Mouse (Mus musculus) heart, embryonic 11.5 days (tissue): Measurements from ENCODE around the gene Efr3b. TPM values are rescaled to one million over a fixed set of nuclear protein-coding genes. Genes with fewer than 3 reads are reported as not detected.

Experiments
- polyA plus RNA-seq: library from polyadenylated mRNA; unstranded; fragments of >200 nt; fragmentation: Nextera tagmentation; extraction: Ambion mirVana; gene quantifications from 2 replicates; pipeline ENCODE4 v1.2.1, GENCODE M21; 2014

The Efr3b gene
- polyA plus RNA-seq, 1 experiment from 2014 or later = 6.4 TPM

Other genes with a start within 250 kb of the Efr3b start
- gene Dnmt3a, start 232.9 kb downstream of the Efr3b start, polyA plus RNA-seq = 55.1 and 60.1 TPM in 2 replicates
- gene Pomc, start 84.0 kb downstream of the Efr3b start, polyA plus RNA-seq = 2.6 and 2.9 TPM in 2 replicates
- 7.8 and 10.1 TPM in 2 replicates for gene Dnajc27, start 43.7 kb upstream of the Efr3b start, polyA plus RNA-seq
- gene Adcy3, start 94.2 kb upstream of the Efr3b start, polyA plus RNA-seq = 3.8 TPM in 2 replicates
- 7.2 and 7.3 TPM in 2 replicates for gene Ptrhd1, start 195.1 kb upstream of the Efr3b start, polyA plus RNA-seq
- gene Cenpo, start 195.4 kb upstream of the Efr3b start, polyA plus RNA-seq = 9.0 and 9.2 TPM in 2 replicates